Mouse (Mus musculus): ENCODE measurements around the gene Cckar.

The Cckar gene

GRCm38 (mm10) chr5:53670321-53670938 is 37.1 kb downstream of the Cckar start:
- TF ChIP-seq POU5F1 (IDR thresholded peaks at IDR 0.05; ENCODE audit: borderline replicate concordance, low read length), result no peak
- TF ChIP-seq NANOG (IDR thresholded peaks at IDR 0.05; ENCODE audit: borderline replicate concordance, low read length), result no peak
- no peak for TF ChIP-seq CTCF (conservative IDR thresholded peaks at IDR 0.05; ENCODE audit: low read length)
- peaks cover 26% of the 10 kb centered on the region for H3K9me3 ChIP-seq (ENCODE audit: low read length)
- peak overlapping the region; percentile 58; the same call in 1 of the 2 replicates for H3K4me3 ChIP-seq (replicated peaks; ENCODE audit: low read length)
- H3K27me3 ChIP-seq (ENCODE audit: insufficient read depth, low read length), result no peaks in the 10 kb centered on the region
- peaks cover 66% of the 10 kb centered on the region for H3K4me1 ChIP-seq (replicated peaks; ENCODE audit: low read depth, low read length)
- H3K36me3 ChIP-seq (ENCODE audit: insufficient read depth, low read length), result no peaks in the 10 kb centered on the region

DNA sequence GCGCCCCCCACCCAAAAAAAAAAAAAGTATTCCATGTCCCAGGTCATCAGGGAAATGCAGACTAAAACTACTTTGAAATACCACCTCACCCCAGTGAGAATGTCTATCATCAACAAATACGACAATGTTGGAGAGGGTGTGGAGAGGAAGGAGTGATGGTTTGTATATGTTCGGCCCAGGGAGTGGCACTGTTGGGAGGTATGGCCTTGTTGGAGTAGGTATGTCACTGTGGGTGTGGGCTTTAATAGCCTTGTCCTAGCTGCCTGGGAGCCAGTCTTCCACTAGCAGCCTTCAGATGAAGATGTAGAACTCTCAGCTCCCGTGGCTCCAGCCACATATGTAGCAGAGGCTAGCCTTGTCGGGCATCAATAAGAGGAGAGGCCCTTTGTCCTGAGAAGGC is 39.5 kb downstream of the Cckar start:
- no peak for TF ChIP-seq POU5F1 (IDR thresholded peaks at IDR 0.05; ENCODE audit: borderline replicate concordance, low read length)
- TF ChIP-seq CTCF (conservative IDR thresholded peaks at IDR 0.05; ENCODE audit: low read length), result no peak
- TF ChIP-seq NANOG (IDR thresholded peaks at IDR 0.05; ENCODE audit: borderline replicate concordance, low read length), result no peak
- Histone ChIP-seq H3K9me3 (ENCODE audit: low read length) (peaks cover 3% of the 10 kb centered on the region), H3K4me3 (replicated peaks; ENCODE audit: low read length) (0 out of 2 replicates have a peak overlapping the region, but pooled peaks have one; percentile 13), H3K36me3 (ENCODE audit: insufficient read depth, low read length) (peaks cover 13% of the 10 kb centered on the region; the same call in 1 of the 2 replicates), H3K4me1 (replicated peaks; ENCODE audit: low read depth, low read length) (peaks cover 86% of the 10 kb centered on the region), H3K27me3 (ENCODE audit: insufficient read depth, low read length) (no peaks in the 10 kb centered on the region)

DNA sequence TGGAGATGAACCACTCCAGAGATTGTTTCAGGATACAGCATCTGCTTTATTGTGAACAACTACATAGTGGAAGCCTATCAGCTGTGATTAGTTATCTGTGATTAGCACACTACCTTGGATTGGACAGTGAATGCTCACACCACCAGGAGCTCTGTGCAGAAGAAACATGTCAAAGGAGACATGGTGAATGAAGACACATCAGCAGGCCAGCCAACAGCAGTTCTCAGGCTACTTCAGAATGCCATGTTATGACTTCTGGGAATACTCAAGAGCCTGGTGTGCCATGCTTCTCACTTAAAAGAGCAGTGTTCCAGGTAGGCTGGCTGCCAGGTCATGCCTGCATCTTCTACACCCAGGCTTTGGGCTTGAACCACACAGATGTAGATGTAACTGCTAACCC is 43.8 kb downstream of the Cckar start:
- H3K4me3 ChIP-seq (replicated peaks; ENCODE audit: low read length), result no peak overlapping the region
- H3K36me3 ChIP-seq (ENCODE audit: insufficient read depth, low read length), result peaks cover 36% of the 10 kb centered on the region
- peaks cover 96% of the 10 kb centered on the region for H3K4me1 ChIP-seq (replicated peaks; ENCODE audit: low read depth, low read length)
- no peaks in the 10 kb centered on the region for H3K9me3 ChIP-seq (ENCODE audit: low read length)
- no peak for TF ChIP-seq POU5F1 (IDR thresholded peaks at IDR 0.05; ENCODE audit: borderline replicate concordance, low read length)
- TF ChIP-seq NANOG (IDR thresholded peaks at IDR 0.05; ENCODE audit: borderline replicate concordance, low read length), result no peak
- no peak for TF ChIP-seq CTCF (conservative IDR thresholded peaks at IDR 0.05; ENCODE audit: low read length)
- H3K27me3 ChIP-seq (ENCODE audit: insufficient read depth, low read length), result no peaks in the 10 kb centered on the region

- no peak overlapping the region for H3K4me3 ChIP-seq (replicated peaks; ENCODE audit: low read length)
- no peak for TF ChIP-seq NANOG (IDR thresholded peaks at IDR 0.05; ENCODE audit: borderline replicate concordance, low read length)
- no peak for TF ChIP-seq CTCF (conservative IDR thresholded peaks at IDR 0.05; ENCODE audit: low read length)
- no peak for TF ChIP-seq POU5F1 (IDR thresholded peaks at IDR 0.05; ENCODE audit: borderline replicate concordance, low read length)
- peaks cover 48% of the 10 kb centered on the region for H3K36me3 ChIP-seq (ENCODE audit: insufficient read depth, low read length)
- no peaks in the 10 kb centered on the region for H3K27me3 ChIP-seq (ENCODE audit: insufficient read depth, low read length)
- peaks cover 96% of the 10 kb centered on the region for H3K4me1 ChIP-seq (replicated peaks; ENCODE audit: low read depth, low read length)
- no peaks in the 10 kb centered on the region for H3K9me3 ChIP-seq (ENCODE audit: low read length)
These were observed 45.1 kb downstream of the Cckar start for GRCm38 (mm10) chr5:53662413-53662812.

- no peak overlapping the region for H3K4me3 ChIP-seq (replicated peaks; ENCODE audit: low read length)
- H3K4me1 ChIP-seq (replicated peaks; ENCODE audit: low read depth, low read length), result peaks cover 97% of the 10 kb centered on the region
- peaks cover 57% of the 10 kb centered on the region for H3K36me3 ChIP-seq (ENCODE audit: insufficient read depth, low read length)
- TF ChIP-seq CTCF (conservative IDR thresholded peaks at IDR 0.05; ENCODE audit: low read length) (no peak), NANOG (IDR thresholded peaks at IDR 0.05; ENCODE audit: borderline replicate concordance, low read length) (no peak), POU5F1 (IDR thresholded peaks at IDR 0.05; ENCODE audit: borderline replicate concordance, low read length) (no peak)
- no peaks in the 10 kb centered on the region for H3K27me3 ChIP-seq (ENCODE audit: insufficient read depth, low read length)
- no peaks in the 10 kb centered on the region for H3K9me3 ChIP-seq (ENCODE audit: low read length)
These were observed 46.0 kb downstream of the Cckar start for GRCm38 (mm10) chr5:53661508-53661907.

DNA sequence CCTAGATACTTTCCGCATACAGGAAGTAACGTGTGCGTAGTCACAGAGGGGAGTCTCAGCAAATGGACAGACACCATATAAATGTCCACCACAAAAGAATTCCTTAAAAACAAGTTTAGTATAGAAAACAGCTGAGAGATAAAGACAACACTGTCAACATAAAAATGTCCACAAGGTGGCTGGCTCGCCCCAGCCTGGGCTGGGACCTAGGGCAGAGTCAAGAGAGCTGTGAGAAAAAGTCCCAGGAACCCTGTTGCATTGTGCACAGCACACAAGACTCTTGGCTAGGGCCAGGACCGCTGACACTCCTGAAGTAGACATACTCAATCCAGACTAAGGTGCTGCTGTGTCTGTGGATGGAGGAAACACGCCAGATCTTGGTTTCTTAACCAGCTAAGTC is 49.6 kb downstream of the Cckar start:
- Histone ChIP-seq H3K27me3 (ENCODE audit: insufficient read depth, low read length) (no peaks in the 10 kb centered on the region), H3K36me3 (ENCODE audit: insufficient read depth, low read length) (peaks cover 62% of the 10 kb centered on the region), H3K4me1 (replicated peaks; ENCODE audit: low read depth, low read length) (peaks cover 72% of the 10 kb centered on the region), H3K9me3 (ENCODE audit: low read length) (no peaks in the 10 kb centered on the region), H3K4me3 (replicated peaks; ENCODE audit: low read length) (no peak overlapping the region)
- TF ChIP-seq NANOG (IDR thresholded peaks at IDR 0.05; ENCODE audit: borderline replicate concordance, low read length) (no peak), CTCF (conservative IDR thresholded peaks at IDR 0.05; ENCODE audit: low read length) (peak; percentile 30; the same call in 1 of the 2 replicates)

DNA sequence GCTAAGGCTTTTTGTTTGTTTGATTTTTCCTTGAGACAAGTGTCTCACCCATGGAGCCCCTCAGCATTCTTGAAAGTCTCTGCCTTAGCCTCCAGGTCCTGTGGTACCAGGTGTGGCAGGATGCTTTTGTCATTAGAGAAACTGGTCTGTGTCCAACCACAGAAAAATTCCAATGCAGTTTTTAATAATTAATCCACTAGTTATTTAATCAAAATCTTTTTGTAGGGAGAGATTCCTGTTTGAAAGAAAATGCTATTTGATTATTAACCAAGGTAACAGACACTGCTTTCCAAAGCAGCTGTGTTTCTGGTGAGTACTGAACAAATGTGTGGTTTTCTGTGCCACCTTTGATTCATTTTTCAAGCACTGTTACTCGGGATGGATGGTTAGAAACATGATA is 50.9 kb downstream of the Cckar start:
- TF ChIP-seq NANOG (IDR thresholded peaks at IDR 0.05; ENCODE audit: borderline replicate concordance, low read length), result no peak
- no peak for TF ChIP-seq POU5F1 (IDR thresholded peaks at IDR 0.05; ENCODE audit: borderline replicate concordance, low read length)
- TF ChIP-seq CTCF (conservative IDR thresholded peaks at IDR 0.05; ENCODE audit: low read length), result no peak
- no peaks in the 10 kb centered on the region for H3K27me3 ChIP-seq (ENCODE audit: insufficient read depth, low read length)
- no peaks in the 10 kb centered on the region for H3K9me3 ChIP-seq (ENCODE audit: low read length)
- H3K4me1 ChIP-seq (replicated peaks; ENCODE audit: low read depth, low read length), result peaks cover 68% of the 10 kb centered on the region
- H3K36me3 ChIP-seq (ENCODE audit: insufficient read depth, low read length), result peaks cover 76% of the 10 kb centered on the region
- no peak overlapping the region for H3K4me3 ChIP-seq (replicated peaks; ENCODE audit: low read length)

Measured in E14TG2a.4 (cell line).